Mouse (Mus musculus): ENCODE results near the gene Dis3l2.
A peak's percentile ranks its signal among the peaks of the same experiment; 100 is the strongest.

Gene Dis3l2

DNA sequence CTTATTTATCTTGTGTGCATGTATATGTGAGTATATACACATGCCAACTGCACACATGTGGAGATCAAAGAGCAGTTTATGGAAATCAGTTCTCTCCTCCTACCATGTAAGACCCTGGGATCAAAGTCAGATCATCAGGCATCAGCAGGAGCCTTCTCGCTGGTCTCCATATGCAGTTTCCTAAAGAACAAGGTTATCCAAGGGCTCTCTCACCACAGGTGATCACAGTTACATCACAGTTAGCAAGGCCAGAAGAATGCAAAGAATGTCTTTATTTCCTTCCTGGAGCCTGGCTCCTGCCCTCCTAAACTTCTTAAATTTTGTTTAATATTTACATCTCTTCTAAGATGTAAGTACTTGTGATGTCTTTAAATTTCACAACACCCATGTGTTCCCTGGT, 304.6 kb downstream of the Dis3l2 start:
- DNase-seq (ENCODE audit: extremely low spot score, low read depth, low spot score), result no peak

DNA sequence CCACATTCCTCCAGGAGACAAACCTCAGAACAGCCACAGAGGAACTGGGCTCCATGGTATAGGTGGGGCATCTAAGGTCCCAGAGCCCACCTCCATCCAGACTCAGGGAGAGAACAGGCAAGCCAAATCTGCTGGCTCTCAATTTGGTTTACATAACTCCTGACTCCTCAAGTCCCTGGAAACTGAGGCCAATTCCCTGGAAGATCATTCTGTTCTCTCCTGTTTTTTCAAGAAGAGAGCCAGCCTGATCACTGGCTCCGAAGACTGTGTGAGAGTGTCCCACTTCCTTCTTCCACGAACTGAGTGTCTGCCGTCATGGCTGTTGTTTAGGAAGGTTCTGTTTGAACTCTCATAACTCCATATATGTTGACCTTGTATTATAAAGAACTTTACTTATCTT, 305.5 kb downstream of the Dis3l2 start:
- DNase-seq (ENCODE audit: extremely low spot score, low read depth, low spot score), result no peak

DNA sequence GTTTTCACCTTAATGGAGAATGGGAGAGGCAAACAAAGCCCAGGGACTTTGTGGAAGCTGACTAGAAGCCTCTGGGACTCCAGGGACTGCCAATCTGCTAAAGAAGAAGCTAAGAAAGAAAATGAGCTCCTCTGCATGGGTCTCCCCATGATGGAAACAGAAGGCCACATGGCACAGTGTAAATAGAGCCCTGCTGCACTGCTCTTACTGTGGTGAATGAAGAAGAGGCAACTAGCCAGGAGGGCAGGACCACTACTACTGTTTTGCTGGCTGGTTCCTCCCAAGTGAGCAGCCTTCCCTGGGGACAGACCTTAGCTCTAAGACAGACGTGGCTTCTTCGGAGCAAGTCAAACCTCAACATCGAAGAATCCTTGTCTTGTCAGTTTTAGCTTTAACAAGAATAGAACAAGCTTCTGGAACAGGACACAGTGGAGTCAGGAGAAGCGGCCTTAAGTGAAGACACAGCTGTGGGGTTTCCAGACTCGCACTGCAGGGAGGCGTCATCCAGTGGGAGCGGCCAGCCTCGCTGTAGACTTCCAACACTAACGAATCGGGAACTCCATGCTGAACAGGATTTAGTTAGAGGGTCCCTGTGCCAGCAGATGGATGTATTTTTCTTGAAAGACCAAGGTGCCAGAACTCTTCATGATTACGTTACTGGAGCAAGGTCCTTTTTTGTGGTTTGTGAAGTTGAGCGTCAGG, 307.2 kb downstream of the Dis3l2 start:
- no peak for DNase-seq (ENCODE audit: extremely low spot score, low read depth, low spot score)

DNA sequence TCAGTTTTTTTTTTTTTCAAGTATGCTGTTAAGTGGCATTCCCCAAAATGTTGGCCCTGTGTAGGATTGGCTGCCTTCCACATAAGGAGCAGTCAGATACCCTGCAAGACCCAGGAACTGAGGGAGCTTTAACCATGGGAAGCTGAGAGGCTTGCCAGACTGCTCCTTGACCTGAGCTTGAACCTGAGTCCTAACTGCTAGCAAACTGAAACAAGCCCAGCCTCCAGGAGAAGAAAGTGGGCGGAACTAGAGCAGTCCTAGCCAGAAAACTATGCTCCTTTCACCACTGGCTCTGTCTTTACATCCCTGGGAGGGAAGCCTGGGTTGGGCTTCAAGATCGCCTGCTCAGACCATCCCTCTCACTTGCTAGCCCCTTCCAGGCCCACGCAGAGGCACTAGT, 308.1 kb downstream of the Dis3l2 start:
- DNase-seq (ENCODE audit: extremely low spot score, low read depth, low spot score), result no peak

DNA sequence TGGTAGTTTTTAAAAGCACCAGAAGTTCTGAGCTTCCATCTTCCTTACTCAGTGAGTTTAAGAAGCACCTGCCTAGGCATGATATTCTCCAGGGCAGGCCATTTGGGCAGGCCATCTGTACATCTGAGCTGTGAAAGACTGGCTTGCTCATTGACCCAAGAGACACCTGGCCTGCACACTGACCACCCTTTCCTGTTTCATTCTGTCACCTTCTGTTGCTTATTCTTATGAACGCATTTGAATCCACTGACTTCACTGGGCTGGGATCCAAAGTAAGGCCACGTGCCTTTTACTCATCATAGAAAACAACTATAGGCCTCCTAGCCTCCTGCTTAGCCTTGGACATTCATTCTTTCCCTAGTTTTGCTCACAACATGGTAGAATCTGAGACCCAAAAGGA, 309.0 kb downstream of the Dis3l2 start:
- DNase-seq (ENCODE audit: extremely low spot score, low read depth, low spot score), result no peak

DNA sequence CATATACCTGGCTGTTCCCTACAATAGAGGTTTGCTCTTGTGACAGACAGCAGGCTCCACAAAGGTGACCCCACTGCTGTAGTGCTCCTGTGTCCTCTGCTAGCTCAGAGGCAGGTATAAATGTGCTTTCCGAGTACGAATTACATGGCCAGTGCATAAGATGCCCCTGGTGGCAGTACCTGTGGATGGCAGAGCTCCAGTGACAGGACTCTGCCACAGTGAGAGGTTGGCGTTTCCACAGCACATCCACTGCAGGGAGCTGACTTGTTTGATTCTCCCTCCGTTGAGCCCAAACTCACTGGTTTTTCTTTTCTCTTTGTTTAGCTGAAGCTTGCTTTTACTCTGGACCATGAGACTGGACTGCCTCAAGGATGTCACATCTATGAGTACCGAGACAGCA, 317.1 kb downstream of the Dis3l2 start:
- no peak for DNase-seq (ENCODE audit: extremely low spot score, low read depth, low spot score)

DNA sequence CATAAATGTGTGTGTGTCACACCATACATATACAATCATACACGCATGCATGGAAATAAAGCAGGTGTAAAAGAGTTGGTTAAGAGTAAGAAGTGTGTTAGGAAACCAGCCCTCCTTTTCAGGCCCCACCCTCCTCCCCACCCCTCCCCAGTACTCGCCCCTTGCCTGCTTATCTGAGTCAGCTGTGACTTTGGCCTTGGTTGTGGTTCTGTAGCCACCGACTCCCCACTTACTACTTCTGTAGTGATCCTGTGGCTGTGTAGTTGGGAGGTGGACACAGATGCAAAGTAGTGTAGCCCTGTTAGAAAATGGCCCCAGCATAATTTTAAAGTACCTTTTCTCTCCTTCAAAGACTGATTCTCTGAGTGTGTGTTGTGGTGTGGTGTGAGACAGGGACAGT, 318.0 kb downstream of the Dis3l2 start:
- DNase-seq (ENCODE audit: extremely low spot score, low read depth, low spot score), result no peak

DNA sequence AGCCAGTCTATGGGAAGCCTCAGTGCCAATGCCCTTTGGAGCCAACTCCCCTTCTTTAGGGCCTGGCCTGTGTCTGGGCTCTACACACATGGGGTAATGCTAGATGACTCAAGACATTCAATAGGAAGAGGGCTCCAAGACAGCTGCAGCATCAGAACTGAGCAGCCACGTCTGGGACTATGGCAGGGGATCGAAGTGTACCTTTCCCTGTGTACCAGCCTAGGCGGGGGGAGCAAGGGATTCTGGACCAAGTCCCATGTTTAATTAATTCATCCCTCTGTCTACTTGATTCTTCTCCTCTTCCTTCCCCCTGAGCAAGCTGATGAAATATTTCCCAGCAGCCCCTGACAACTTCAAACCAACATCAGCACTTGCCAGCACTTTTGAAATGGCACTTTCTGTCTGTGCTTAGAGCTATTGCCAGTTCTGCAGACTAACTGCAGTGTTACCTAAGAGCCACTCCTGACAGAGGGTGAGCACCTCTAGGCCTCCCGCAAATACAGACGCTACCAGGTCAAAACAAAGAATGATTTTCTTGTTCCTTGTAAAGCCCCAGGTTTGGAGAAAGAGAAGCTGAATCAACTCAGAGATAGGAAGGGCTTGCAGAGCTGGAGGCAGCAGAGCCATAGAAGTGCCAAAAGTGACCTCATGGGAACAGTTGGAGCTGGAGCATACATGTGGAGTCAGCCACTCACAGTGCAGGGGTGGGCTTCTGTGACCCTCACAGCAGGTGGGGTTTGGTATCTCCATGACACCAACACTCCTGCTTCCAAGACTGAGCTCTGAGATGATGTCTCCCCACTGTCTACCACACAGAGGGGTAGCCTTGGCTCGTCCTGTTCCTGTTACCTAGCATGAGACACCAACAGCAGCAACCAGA, 319.9 kb downstream of the Dis3l2 start:
- no peak for DNase-seq (ENCODE audit: extremely low spot score, low read depth, low spot score)

DNA sequence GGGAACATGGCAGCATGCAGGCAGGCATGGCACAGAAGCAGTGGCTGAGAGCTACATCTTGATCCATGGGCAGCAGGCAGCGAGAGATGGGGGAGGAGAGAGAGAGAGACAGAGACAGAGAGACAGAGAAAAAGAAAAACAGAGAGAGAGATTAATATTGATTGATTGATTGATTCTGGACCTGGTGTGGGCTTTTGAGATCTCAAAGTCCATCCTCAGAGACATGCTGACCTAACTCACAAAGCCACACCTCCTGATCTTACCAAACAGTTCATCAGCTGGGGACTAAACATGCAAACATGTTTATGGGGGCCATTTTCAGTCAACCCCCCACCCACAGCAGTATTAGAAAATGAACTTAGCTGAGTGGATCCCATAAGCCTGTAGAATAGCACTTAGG, 321.4 kb downstream of the Dis3l2 start:
- no peak for DNase-seq (ENCODE audit: extremely low spot score, low read depth, low spot score)

DNA sequence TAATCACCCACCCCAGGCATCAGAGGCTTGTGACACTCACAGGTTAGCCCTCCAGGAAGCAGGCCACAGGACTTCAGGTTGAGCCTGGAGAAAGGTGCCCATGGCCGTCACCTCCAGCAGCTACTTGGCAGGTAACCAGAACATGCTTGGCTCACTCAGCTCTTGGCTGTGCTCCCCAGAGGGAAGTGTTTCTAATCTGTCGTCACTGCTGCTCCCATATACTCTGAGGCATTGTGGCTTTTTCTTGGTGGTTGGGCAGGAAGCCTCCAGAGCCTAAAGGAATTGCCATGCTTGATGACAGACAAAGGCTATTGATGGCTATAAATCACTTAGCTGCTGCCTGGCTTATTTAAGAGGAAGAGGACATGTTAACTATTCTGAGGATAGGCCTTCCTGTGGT, 325.2 kb downstream of the Dis3l2 start:
- no peak for DNase-seq (ENCODE audit: extremely low spot score, low read depth, low spot score)

DNA sequence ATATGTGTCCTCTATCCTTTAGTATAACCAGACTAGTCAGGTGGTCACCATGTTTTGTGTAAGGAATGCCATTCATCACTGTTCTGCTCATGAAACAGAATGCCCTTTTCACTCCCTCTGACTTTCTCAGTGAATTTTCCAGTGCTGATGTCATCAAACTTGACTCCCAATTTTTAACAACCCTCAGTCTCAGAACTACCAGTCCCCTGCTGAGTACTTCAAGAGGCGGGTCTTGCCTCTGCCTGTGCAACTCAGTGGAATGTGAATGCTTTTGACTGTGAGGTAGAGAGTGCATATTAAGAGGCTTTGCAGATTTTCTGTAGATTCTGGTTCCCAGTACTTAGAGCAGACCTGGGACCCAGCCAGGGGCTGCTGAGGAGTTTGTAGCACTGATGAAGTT, 327.0 kb downstream of the Dis3l2 start:
- DNase-seq (ENCODE audit: extremely low spot score, low read depth, low spot score), result no peak

DNA sequence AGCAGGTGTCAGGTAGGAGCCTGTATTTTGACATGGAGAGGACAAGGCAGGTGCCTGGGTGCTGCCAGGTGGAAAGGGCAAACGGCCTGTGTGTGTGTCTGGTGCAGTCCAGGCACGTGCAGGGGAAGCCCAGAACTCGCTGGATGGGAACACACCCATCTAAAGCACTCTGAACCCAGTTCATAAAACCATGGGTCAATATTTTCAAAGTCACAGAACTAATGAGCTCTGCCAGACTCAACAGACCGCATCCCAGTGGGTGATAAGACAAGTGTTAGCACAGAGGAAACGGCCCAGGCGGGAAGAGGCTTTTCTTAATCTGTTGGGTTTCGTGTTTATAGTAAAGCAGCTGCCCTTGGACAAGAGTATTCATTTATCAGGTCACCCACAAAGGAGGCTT, 328.9 kb downstream of the Dis3l2 start:
- no peak for DNase-seq (ENCODE audit: extremely low spot score, low read depth, low spot score)

DNA sequence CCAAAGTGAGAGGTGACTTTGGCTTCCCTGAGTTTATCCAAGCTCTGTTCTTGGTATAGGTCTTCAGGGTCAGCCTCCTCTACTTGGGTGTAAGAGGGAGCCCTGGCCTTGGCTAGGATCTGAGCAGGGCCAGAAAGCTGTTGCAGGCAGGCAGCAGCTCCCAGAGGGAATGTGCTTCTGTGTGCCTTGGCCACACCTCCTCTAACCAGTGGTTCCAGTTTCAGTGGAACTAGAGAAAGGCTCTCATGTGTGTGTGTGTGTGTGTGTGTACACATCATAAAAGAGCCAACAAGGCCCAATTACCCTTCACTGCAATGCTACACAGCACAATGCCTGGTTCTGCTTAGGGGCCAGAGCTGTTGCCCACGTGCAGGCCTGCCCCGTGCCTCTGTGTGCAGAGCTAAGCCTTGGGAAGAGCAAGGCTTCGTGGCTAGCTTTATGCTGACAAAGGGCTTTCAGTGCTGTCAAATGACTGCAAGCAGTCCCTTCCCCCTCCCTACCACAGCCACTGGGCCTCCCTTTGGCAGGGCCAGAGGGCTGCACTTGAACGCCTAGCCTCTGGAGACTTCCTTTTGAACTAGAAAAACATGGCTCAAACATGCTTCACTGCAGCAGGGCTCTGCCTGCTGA, 332.0 kb downstream of the Dis3l2 start:
- peak; percentile 30 for DNase-seq (ENCODE audit: extremely low spot score, low read depth, low spot score)

DNA sequence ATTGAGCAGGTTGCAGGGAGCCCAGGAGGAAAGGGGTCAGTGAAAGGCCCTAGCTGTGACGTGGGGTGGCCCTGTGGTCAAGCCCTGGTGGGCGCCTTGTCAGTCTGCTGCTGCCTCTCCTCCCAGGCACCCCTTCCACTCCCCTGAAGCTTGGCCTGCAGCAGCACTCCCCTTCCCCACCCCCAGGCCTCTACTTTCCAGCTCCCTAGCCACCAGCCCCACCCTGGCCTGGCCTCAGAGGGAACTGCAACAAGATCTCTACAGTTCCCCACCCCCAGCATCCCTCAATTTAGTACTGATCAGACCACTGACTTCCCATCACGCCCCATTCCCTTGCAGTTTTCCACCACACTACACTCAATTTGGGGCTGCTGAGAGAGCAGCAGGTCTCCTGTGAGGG, 332.7 kb downstream of the Dis3l2 start:
- DNase-seq (ENCODE audit: extremely low spot score, low read depth, low spot score), result no peak

DNA sequence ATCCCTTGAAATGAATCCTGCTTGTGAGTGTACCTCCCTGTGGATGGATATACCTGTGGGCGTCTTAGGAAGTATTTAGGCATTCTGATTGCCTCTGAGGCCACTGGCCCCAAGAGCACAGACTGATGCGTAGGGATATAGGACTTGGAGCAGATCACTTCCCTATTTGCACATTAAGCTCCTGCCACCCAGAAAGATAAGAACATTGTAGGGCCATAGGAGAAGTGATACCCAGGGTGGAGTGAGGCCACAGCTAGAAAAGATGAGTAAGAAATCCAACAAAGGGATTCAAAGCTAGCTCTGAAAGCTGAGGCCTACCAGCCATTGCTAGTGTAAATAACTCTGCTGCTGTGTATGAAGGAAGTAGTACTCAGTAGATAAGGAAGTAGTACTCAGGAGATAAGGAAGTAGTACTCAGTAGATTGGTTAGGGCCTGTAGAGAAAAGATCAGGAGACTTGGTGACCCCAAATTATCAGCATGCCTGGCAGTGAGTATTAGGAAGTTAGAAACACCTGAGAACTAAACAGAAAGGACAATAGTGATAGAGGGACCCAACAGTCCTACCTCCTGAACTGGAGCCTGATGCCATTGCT, 335.0 kb downstream of the Dis3l2 start:
- no peak for DNase-seq (ENCODE audit: extremely low spot score, low read depth, low spot score)

DNA sequence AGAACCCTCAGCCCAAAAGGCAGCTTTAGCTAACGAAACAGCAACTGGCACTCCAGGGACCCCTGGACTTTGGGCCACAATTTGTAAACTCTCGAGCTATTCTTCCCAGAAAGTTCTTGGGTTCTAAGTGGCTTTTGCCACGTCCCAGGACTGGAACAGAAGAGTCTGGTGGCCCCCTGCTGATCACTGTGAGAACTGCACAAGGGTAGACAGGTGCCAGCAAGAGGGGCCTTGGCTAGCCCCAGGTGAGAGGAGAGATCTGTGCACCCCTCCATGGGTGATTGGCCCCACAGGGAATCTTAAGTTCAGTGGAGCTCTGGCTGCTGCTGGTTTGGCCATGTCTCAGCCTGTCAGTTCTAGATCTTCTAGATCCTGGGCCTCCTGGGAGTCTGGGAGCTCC, 337.5 kb downstream of the Dis3l2 start:
- no peak for DNase-seq (ENCODE audit: extremely low spot score, low read depth, low spot score)

DNA sequence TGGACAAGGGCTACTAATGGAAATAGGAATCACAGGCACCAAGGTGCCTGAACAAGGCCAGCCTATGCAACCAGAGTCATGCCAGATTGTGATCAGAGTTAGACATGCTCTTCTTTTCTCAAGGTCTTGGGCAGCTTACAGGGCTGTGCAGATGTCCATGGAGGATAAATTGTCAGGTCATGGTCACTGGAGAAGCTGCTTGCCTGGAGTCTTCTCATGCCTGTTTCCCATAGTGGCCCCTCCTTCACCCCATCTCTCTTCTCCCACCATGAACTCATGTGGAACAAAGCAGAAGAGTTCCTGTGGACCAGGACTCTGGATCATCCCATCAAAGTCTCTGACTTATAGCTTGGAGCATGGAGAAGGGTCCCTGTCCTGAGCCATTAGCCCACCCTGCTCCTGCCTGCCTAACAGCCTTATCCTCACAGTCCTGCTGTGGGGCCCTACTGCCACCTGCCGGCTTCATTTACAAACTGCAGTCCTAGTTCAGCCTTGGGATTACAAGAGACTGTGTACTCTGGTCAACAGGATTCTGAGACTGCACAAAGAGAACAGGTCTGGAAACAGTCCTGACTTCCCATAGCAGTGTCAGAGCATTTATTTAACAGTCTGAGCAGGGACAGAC, 338.3 kb downstream of the Dis3l2 start:
- no peak for DNase-seq (ENCODE audit: extremely low spot score, low read depth, low spot score)

DNA sequence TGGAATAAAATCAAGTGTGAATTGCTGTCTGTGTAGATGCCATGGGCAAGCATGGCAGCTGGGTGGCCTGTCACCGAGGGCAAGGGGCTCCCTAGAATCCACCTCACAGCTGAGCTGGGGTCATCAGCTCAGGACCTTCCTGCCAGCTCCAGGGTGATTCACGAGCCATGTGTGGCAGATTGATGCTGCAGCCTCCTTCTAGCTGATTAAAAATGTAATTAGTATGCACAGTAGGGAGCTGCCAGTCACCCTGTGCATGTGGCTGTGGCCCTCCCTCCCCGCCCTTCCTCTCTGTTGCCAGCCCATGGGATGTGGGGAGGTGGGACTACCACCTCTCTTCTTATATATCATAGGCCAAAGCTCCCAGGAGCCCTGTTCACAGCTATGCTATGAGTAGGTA, 346.5 kb downstream of the Dis3l2 start:
- no peak for DNase-seq (ENCODE audit: extremely low spot score, low read depth, low spot score)

DNA sequence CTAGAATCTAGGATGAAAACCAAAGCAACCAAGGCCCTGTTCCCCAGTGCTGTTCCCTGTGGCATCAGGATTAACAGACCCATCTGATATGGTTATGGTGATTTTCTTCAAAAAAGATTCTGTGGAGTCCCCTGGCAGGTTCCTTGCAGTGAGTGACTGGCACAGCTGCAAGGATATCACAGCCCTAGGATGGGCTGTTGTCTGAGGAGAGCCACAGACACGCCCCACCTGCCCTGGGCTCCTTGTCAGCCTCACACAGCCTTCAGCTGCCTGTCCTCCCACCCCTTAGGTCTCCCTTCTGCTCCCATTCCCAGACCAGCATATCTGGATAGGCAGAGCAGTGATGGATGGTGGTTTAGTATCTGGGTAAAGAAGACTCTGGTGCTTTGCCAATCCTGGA, 347.1 kb downstream of the Dis3l2 start:
- DNase-seq (ENCODE audit: extremely low spot score, low read depth, low spot score), result no peak

DNA sequence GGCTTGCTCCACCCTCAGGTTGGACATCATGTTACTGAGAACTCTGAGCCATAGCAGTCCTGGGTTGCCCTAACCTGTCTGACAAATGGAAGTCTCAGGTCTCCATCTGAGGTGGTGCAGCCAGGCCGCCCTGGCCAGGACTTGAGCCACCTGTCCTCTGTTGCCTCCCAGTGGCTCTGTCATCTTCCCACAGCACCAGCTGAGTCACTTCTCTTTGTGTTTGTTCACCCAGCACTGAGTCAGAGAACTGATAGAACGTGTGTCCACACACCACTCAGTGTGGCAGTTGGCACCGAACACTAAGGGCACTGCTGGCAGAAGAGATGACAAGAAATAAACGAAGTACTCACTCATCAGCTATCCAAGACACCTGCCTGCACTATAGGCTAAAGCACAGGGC, 347.8 kb downstream of the Dis3l2 start:
- no peak for DNase-seq (ENCODE audit: extremely low spot score, low read depth, low spot score)

DNA sequence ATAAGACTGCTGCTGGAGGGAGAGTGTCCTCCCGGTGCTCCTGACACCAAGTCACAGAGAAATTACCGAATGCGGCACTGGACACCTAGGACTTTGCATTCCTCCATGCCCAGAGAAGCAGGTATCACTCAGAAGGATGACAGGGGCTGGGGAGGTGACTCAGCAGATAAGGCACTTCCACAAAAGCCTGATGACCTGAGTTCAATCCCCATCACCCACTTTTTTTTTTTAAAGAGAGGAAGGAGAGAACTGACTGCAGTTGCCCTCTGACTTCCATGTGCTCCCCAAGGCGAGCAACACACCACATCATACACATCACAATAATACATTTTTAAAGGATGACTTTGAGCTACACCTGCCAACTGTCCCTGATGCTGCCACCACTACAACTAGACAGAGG, 353.5 kb downstream of the Dis3l2 start:
- DNase-seq (ENCODE audit: extremely low spot score, low read depth, low spot score), result no peak
